Mouse (Mus musculus) regulatory T cell (primary cell): ENCODE results near the gene Mtch2.
"Not testable (repeated sequence)": the region's sequence is repeated elsewhere in the genome, so short reads cannot be mapped to it uniquely, and the experiment has no call there.

Source experiments
- in situ Hi-C: fragments of 300-600 bp; cut with MboI, MseI; formaldehyde crosslinking; loops from one replicate; pipeline ENCODE4 v1.15.1; 2025; ENCODE audit warnings: high pct_unique_total_duplicates

The Mtch2 gene

GRCm38 (mm10) chr2:90864184-90864583 lies 17.2 kb downstream of the Mtch2 start:
- in situ Hi-C loops = no loop called here

- in situ Hi-C loops = no loop called here
These were observed 19.6 kb downstream of the Mtch2 start for GRCm38 (mm10) chr2:90866524-90866923.

GRCm38 (mm10) chr2:90870136-90870601 lies 23.2 kb downstream of the Mtch2 start:
- in situ Hi-C loops = no loop called here

- in situ Hi-C loops = no loop called here
These were observed 24.4 kb downstream of the Mtch2 start for GRCm38 (mm10) chr2:90871180-90871961.

GRCm38 (mm10) chr2:90874025-90874424 lies 27.1 kb downstream of the Mtch2 start:
- in situ Hi-C loops = no loop called here

- in situ Hi-C loops = no loop called here
These were observed 28.3 kb downstream of the Mtch2 start for GRCm38 (mm10) chr2:90875239-90875638.

GRCm38 (mm10) chr2:90877584-90878259 lies 30.8 kb downstream of the Mtch2 start:
- in situ Hi-C loops = no loop called here

GRCm38 (mm10) chr2:90879419-90879818 lies 32.5 kb downstream of the Mtch2 start:
- in situ Hi-C loops = no loop called here

GRCm38 (mm10) chr2:90880144-90880785 lies 33.3 kb downstream of the Mtch2 start:
- in situ Hi-C loops = no loop called here

GRCm38 (mm10) chr2:90881824-90882223 lies 34.9 kb downstream of the Mtch2 start:
- in situ Hi-C loops = no loop called here

- in situ Hi-C loops = no loop called here
These were observed 38.5 kb downstream of the Mtch2 start, which contains the start of gene C1qtnf4 for GRCm38 (mm10) chr2:90885218-90886041. Gene C1qtnf4 (plus strand): TSS chr2:90885860.

- in situ Hi-C loops = no loop called here
These were observed 39.5 kb downstream of the Mtch2 start for GRCm38 (mm10) chr2:90886436-90886835.

GRCm38 (mm10) chr2:90887627-90888026 lies 40.7 kb downstream of the Mtch2 start:
- in situ Hi-C loops = no loop called here

GRCm38 (mm10) chr2:90889550-90890548 lies 42.9 kb downstream of the Mtch2 start:
- in situ Hi-C loops = no loop called here

GRCm38 (mm10) chr2:90893673-90894298 lies 46.8 kb downstream of the Mtch2 start:
- in situ Hi-C loops = no loop called here

- in situ Hi-C loops = not testable (repeated sequence)
These were observed 47.3 kb downstream of the Mtch2 start for GRCm38 (mm10) chr2:90894299-90894677.

- in situ Hi-C loops = no loop called here
These were observed 56.4 kb downstream of the Mtch2 start for GRCm38 (mm10) chr2:90903398-90903797.

- in situ Hi-C loops = no loop called here
These were observed 57.3 kb downstream of the Mtch2 start, which contains the start of the genes Kbtbd4 and Ndufs3 for GRCm38 (mm10) chr2:90904076-90904855. Gene Kbtbd4 (plus strand): TSS chr2:90904740. Gene Ndufs3 (minus strand): TSS chr2:90904827.

- in situ Hi-C loops = no loop called here
These were observed 57.9 kb downstream of the Mtch2 start for GRCm38 (mm10) chr2:90904856-90905224.
